Mouse (Mus musculus) liver, embryonic 15.5 days (tissue): ENCODE results near the gene Tpd52l2. TPM values are rescaled to one million over a fixed set of nuclear protein-coding genes. Genes with fewer than 3 reads are reported as not detected.
"Not testable (repeated sequence)": the region's sequence is repeated elsewhere in the genome, so short reads cannot be mapped to it uniquely, and the experiment has no call there.

Source experiments
- ATAC-seq: fragments of 200-750 bp; cut with Nextera tagmentation; 2 replicates; pipeline ENCODE4 v1.8.0; 2017; ENCODE audit warnings: moderate number of reproducible peaks, mild to moderate bottlenecking, moderate library complexity; ENCODE audit not compliant: insufficient read depth
- H3K27ac ChIP-seq: fragments of 300-500 bp; sonication (generic); replicated peaks from 2 replicates; pipeline ENCODE4 v1.5.1; 2015; ENCODE audit warnings: mild to moderate bottlenecking, inconsistent platforms
- H3K27me3 ChIP-seq: fragments of 300-500 bp; sonication (generic); 2 replicates; pipeline ENCODE4 v1.6.1; 2015; ENCODE audit warnings: mild to moderate bottlenecking, inconsistent platforms
- H3K36me3 ChIP-seq: fragments of 300-500 bp; sonication (generic); replicated peaks from 2 replicates; pipeline ENCODE4 v1.6.1; 2015; ENCODE audit warnings: moderate library complexity, mild to moderate bottlenecking, inconsistent platforms
- H3K4me1 ChIP-seq: fragments of 300-500 bp; sonication (generic); replicated peaks from 2 replicates; pipeline ENCODE4 v1.6.1; 2015; ENCODE audit warnings: inconsistent platforms
- H3K4me2 ChIP-seq: fragments of 300-500 bp; sonication (generic); 2 replicates; pipeline ENCODE4 v1.6.1; 2015; ENCODE audit warnings: moderate library complexity, mild to moderate bottlenecking, inconsistent platforms
- H3K4me3 ChIP-seq: fragments of 300-500 bp; sonication (generic); replicated peaks from 2 replicates; pipeline ENCODE4 v1.5.1; 2015; ENCODE audit warnings: mild to moderate bottlenecking, inconsistent platforms
- H3K9ac ChIP-seq: fragments of 300-500 bp; sonication (generic); 2 replicates; pipeline ENCODE4 v1.6.1; 2015; ENCODE audit warnings: moderate library complexity, mild to moderate bottlenecking, inconsistent platforms
- H3K9me3 ChIP-seq: fragments of 300-500 bp; sonication (generic); replicated peaks from 2 replicates; pipeline ENCODE4 v1.6.1; 2016; ENCODE audit warnings: inconsistent platforms
- WGBS: fragments of 180-500 bp; shearing (Covaris S2); methylation state at CpG from one replicate; pipeline ENCODE4 v1.1.7; 2015; ENCODE audit warnings: mixed read lengths; ENCODE audit not compliant: insufficient replicate concordance; 5-methylcytosine and 5-hydroxymethylcytosine counted together
- polyA plus RNA-seq: library from polyadenylated mRNA; unstranded; fragments of >200 nt; fragmentation: Nextera tagmentation; extraction: Ambion mirVana; gene quantifications from 2 replicates; pipeline ENCODE4 v1.2.1, GENCODE M21; 2015

Tpd52l2 gene
- polyA plus RNA-seq, 1 experiment from 2014 or later: 68.4 TPM

DNA sequence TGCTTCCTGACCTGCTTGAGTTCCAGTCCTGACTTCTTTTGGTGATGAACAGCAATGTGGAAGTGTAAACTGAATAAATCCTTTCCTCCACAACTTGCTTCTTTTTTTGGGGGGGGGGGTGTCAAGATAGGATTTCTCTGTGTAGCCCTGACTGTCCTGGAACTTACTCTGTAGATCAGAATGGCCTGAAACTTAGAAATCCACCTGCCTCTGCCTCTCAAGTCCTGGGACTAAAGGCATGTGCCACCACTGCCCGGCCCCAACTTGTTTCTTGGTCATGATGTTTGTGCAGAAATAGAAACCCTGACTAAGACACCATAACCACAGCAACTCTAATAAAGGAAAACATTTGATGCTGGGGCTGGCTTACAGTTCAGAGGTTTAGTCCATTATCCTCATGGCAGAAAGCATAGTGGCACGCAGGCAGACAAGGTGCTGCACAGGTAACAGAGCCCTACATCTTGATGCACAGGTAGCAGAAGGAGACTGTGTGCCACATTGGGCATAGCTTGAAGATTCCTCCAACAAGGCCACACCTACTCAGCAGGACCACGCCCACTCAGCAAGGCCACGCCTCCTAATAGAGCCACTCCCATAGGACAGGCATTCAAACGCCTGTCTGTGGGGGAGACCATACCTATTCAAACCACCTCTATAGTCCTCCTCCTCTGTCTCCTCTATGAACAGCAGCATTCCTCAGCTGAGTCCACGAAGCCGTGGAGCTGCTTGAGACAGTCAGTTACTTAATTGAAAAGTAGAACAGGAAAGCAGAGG is 5.3 kb upstream of the Tpd52l2 start:
- H3K4me3 ChIP-seq: no peak overlapping the region
- H3K4me1 ChIP-seq: peaks cover 41% of the 10 kb centered on the region
- WGBS: 20% methylated on average over 7 of the region's 7 CpGs
- H3K27me3 ChIP-seq: 0 out of 2 replicates have a peak, but pooled peaks cover 2% of the 10 kb centered on the region
- H3K9me3 ChIP-seq: no peaks in the 10 kb centered on the region
- H3K9ac ChIP-seq: peak overlapping the region; percentile 43; the same call in 1 of the 2 replicates
- peak overlapping the region; percentile 33 for H3K4me2 ChIP-seq
- H3K27ac ChIP-seq: 0 out of 2 replicates have a peak overlapping the region, but pooled peaks have one; percentile 33
- peak; percentile 36; the same call in 1 of the 2 replicates for ATAC-seq
- H3K36me3 ChIP-seq: no peaks in the 10 kb centered on the region

DNA sequence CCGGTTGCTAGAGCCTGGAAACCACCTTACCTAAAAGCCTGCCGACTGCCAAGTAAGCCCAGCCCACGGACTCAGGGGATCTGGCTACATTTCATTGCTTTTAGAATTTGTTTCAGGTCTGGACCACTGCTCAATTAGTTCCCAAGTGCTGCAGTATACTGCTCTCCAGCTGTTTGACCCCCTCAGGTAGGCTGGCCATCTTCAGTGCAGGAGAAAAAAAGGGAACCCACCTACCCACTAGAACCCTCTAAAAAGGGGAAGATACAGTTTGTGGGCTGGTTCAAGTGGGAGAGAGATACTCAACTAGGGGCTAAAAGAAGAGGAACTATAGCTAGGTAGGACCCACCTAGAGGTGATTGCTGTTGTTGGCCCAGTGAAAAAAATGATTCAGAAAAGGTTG is 4.7 kb upstream of the Tpd52l2 start:
- peak overlapping the region; percentile 33 for H3K4me2 ChIP-seq
- ATAC-seq: no peak
- no peak overlapping the region for H3K4me3 ChIP-seq
- H3K9ac ChIP-seq: peak overlapping the region; percentile 43; the same call in 1 of the 2 replicates
- WGBS: 6% methylated on average over 3 of the region's 3 CpGs
- no peaks in the 10 kb centered on the region for H3K36me3 ChIP-seq
- peaks cover 37% of the 10 kb centered on the region for H3K4me1 ChIP-seq
- no peaks in the 10 kb centered on the region for H3K27me3 ChIP-seq
- H3K27ac ChIP-seq: 0 out of 2 replicates have a peak overlapping the region, but pooled peaks have one; percentile 33
- H3K9me3 ChIP-seq: no peaks in the 10 kb centered on the region

DNA sequence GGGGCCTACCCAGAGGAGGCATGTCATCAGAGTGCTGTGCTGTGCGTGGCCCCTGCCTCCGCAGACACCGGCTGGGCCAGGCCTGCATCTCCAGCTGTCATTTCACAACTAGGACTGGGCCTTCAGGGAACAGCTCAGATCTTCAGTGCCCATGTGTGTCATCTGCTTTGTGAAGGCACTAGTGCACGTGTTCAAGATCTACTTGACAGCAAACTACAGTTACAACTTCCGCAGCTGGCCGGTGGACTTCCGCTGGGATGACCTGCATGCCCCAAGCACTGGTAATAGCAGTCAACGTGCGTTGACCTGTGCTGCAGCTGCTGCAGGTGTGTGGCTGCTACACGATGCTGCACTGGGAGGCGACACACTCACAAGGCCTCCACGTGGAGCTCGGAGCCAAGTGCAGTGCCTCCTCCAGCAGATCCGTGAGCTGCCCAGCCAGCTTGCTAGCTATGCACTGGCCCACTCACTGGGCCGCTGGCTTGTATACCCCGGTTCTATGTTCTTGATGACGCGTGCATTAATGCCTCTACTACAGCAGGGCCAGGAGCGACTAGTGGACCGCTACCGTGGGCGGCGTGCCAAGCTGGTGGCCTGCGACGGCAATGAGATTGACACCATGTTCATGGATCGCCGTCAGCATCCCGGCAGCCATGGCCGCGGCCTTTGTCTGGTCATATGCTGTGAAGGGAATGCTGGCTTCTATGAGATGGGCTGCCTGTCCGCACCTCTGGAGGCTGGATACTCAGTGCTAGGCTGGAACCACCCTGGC is 3.6 kb upstream of the Tpd52l2 start, which contains the start of gene Abhd16b:
Gene Abhd16b, plus strand, starts transcription at position 51 of the 772 bp plus-strand sequence.
- Histone ChIP-seq H3K9ac (peak within 1 kb of the TSS; percentile 43; the same call in 1 of the 2 replicates), H3K27ac (0 out of 2 replicates have a peak within 1 kb of the TSS, but pooled peaks have one; percentile 33), H3K4me2 (peak within 1 kb of the TSS; percentile 33), H3K4me1 (peaks cover 34% of the 10 kb centered on the region), H3K4me3 (no peak within 1 kb of the TSS), H3K9me3 (no peaks in the 10 kb centered on the region), H3K27me3 (no peaks in the 10 kb centered on the region), H3K36me3 (no peaks in the 10 kb centered on the region)
- WGBS: 85% methylated on average over 31 of the region's 31 CpGs
- no peak for ATAC-seq

DNA sequence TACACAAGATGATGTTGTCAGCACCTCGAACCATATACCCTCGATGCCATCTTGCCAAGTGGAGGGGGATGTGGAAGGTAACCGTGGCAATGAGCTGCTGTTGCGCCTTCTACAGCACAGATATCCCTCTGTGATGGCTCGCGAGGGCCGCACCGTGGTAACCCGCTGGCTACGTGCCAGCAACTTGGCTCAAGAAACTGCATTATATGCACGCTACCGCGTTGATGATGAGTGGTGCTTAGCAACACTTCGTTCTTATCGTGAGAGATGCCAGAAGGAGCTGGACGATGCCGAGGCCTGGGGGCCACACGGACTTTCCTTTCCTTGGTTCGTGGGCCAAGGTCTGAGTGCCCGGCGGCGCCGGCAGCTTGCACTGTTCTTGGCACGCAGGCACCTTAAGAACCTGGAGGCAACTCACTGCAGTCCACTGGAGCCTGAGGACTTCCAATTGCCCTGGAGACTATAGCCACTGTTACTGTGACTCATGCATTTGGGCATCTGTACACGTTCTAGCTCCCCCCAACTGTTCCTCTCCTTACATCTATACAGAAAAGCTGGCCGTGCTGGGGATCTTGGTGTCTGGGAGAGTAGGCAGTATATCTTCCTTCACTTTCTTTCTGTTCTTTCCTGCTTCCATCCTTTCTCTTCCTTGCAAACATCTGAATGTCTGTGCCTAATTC is 2.5 kb upstream of the Tpd52l2 start:
- 78% methylated on average over 26 of the region's 26 CpGs for WGBS
- Histone ChIP-seq H3K9ac (no peak overlapping the region), H3K4me3 (no peak overlapping the region), H3K27ac (no peak overlapping the region), H3K27me3 (no peaks in the 10 kb centered on the region), H3K4me2 (no peak overlapping the region), H3K36me3 (peaks cover 4% of the 10 kb centered on the region), H3K9me3 (no peaks in the 10 kb centered on the region), H3K4me1 (peaks cover 44% of the 10 kb centered on the region)
- ATAC-seq: no peak

DNA sequence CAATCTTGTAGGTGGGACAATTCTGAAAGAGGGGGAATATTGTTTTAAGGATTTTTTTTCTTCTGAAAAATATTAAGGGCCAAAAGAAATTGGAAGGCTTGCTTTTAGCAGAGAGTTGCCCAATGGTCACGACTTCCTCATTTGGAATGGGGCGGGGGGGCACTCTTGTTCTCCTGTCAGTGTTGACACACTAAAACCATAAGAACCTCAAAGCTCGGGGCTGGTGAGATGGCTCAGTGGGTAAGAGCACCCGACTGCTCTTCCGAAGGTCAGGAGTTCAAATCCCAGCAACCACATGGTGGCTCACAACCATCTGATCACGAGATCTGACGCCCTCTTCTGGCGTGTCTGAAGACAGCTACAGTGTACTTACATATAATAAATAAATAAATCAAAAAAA is 1.1 kb upstream of the Tpd52l2 start:
- Histone ChIP-seq H3K4me3 (peak overlapping the region; percentile 81), H3K36me3 (peaks cover 18% of the 10 kb centered on the region), H3K4me1 (peaks cover 46% of the 10 kb centered on the region), H3K4me2 (peak overlapping the region; percentile 90), H3K27ac (peak overlapping the region; percentile 100)
- not testable (repeated sequence) for H3K9me3 ChIP-seq, H3K27me3 ChIP-seq, H3K9ac ChIP-seq, ATAC-seq
- 31% methylated on average over 8 of the region's 8 CpGs for WGBS

DNA sequence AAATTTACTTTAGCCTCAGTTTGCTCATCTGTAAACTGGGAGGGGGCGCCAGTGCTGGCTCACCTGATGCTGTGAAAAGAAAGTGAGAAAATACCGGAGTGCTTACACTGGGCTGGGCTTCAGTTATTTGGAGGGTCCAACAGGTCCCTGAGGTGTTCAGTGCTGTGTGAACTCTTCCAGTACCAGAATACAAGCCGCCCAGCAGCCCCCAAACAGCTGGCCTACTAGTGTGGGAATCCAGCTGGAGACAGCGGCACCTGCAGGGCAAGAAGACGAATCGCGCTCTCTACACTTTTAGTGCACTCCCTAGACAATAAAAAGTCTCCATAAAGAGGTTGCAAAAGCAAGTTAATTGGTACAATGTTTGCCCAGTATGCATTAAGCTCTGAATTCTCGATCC is 661 bp upstream of the Tpd52l2 start:
- peaks cover 46% of the 10 kb centered on the region for H3K4me1 ChIP-seq
- H3K9ac ChIP-seq: peak overlapping the region; percentile 66; the same call in 1 of the 2 replicates
- no peaks in the 10 kb centered on the region for H3K27me3 ChIP-seq
- H3K4me2 ChIP-seq: peak overlapping the region; percentile 90
- H3K9me3 ChIP-seq: no peaks in the 10 kb centered on the region
- 7% methylated on average over 8 of the region's 8 CpGs for whole genome bisulfite sequencing
- peak overlapping the region; percentile 81 for H3K4me3 ChIP-seq
- H3K27ac ChIP-seq: peak overlapping the region; percentile 100
- H3K36me3 ChIP-seq: peaks cover 23% of the 10 kb centered on the region
- ATAC-seq: peak; percentile 25

DNA sequence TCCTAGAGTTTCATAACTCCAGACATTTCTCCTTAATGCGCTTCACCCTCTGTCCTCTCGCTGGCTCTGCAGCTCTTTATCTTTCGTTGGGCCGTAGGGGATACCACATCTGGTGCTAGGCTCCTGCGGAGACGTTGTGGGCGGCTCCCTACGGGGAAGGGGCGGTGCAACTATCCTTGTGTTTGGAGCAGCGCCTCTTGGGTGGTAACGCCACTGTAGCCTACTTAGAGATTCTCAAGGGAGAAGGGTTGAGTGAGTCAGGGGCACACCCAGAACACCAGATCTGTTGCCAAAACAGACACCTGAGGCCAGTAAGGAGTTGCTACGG is 570 bp downstream of the Tpd52l2 start:
- Histone ChIP-seq H3K4me1 (peaks cover 35% of the 10 kb centered on the region), H3K27me3 (no peaks in the 10 kb centered on the region), H3K27ac (peak overlapping the region; percentile 100), H3K36me3 (peaks cover 35% of the 10 kb centered on the region), H3K4me3 (peak overlapping the region; percentile 81), H3K4me2 (peak overlapping the region; percentile 90), H3K9me3 (no peaks in the 10 kb centered on the region), H3K9ac (peak overlapping the region; percentile 92)
- peak; percentile 87 for ATAC-seq
- WGBS: under 1% methylated on average over 12 of the region's 12 CpGs

DNA sequence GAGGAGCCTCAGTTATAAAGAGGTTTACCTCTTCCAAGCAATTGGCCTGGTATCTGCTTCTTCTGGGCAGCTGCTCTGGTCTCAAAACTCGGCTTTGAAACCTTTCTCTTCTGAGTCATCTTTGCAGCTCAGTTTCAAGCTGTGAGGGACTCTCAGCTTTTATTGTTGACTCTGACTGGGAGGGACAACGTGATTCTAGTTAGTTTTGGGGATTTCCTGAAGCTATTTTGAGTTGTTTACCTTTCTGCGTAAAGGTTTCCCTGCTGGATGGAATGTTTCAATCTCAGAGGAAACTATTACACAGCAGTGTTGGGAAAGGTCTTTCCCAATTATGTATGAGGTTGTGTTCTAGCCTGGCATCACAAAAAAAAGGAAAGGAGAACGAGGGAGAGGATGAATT is 1.7 kb downstream of the Tpd52l2 start:
- Histone ChIP-seq H3K27me3 (no peaks in the 10 kb centered on the region), H3K9ac (0 out of 2 replicates have a peak overlapping the region, but pooled peaks have one; percentile 92), H3K9me3 (no peaks in the 10 kb centered on the region), H3K4me1 (peaks cover 30% of the 10 kb centered on the region), H3K27ac (peak overlapping the region; percentile 100), H3K36me3 (peaks cover 46% of the 10 kb centered on the region), H3K4me3 (peak overlapping the region; percentile 81; the same call in 1 of the 2 replicates), H3K4me2 (peak overlapping the region; percentile 90)
- no peak for ATAC-seq
- WGBS: 64% methylated on average over 4 of the region's 4 CpGs

DNA sequence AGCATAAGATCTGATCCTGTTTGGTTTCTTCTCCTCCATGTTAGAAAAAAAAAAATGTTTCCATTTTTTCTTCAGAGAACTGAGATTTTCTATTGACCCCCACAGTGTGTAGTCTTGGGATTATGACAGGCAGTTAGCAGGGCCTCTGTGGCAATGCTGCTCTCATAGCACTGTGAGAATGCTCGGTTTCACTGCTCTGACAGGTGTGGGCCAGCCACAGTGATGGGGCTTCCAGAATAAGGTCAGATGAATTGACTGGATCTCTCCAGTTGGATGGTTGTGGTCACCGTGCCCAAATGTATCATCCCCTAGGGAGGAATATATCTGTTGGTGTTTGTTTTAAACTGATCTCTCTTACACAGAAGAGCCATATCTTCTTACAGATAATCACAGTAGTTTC is 12.2 kb downstream of the Tpd52l2 start:
- Histone ChIP-seq H3K9me3 (no peaks in the 10 kb centered on the region), H3K4me3 (no peak overlapping the region), H3K36me3 (peaks cover 96% of the 10 kb centered on the region), H3K4me2 (no peak overlapping the region), H3K27ac (no peak overlapping the region), H3K27me3 (no peaks in the 10 kb centered on the region), H3K4me1 (no peaks in the 10 kb centered on the region), H3K9ac (no peak overlapping the region)
- no peak for ATAC-seq
- WGBS: 81% methylated on average over 2 of the region's 2 CpGs

DNA sequence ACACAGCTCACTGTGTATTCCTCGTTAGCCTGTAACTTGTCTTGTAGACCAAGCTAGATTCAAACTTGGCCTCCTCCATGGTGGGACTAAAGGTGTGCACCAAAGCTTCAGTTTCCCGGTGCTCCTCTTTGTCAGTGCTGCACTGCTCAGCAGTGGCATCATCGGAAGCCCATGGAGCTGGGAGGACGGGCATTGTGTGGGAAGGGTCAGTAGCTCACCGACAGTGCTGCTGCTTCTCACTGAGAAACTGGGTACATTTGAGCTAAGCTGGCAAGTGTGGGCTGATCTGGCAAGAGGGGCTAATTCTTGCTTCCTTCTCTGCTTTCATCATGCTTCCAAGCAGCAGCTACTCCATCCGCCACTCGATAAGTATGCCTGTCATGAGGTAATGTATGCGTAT is 14.3 kb downstream of the Tpd52l2 start:
- Histone ChIP-seq H3K4me2 (no peak overlapping the region), H3K36me3 (peaks cover 95% of the 10 kb centered on the region)

More for the DNA sequence above, 14.3 kb downstream of the Tpd52l2 start:
- no peak for ATAC-seq
- Histone ChIP-seq H3K4me3 (no peak overlapping the region), H3K9me3 (no peaks in the 10 kb centered on the region), H3K27me3 (no peaks in the 10 kb centered on the region), H3K4me1 (no peaks in the 10 kb centered on the region), H3K27ac (no peak overlapping the region), H3K9ac (no peak overlapping the region)
- WGBS: 86% methylated on average over 8 of the region's 8 CpGs
